Mouse (Mus musculus): Measurements from ENCODE around the gene Selenoi. TPM values are rescaled to one million over a fixed set of nuclear protein-coding genes. Genes with fewer than 3 reads are reported as not detected.

Selenoi gene
- total RNA-seq, 2 experiments from 2014 or later = 47.7 to 49.2 TPM

DNA sequence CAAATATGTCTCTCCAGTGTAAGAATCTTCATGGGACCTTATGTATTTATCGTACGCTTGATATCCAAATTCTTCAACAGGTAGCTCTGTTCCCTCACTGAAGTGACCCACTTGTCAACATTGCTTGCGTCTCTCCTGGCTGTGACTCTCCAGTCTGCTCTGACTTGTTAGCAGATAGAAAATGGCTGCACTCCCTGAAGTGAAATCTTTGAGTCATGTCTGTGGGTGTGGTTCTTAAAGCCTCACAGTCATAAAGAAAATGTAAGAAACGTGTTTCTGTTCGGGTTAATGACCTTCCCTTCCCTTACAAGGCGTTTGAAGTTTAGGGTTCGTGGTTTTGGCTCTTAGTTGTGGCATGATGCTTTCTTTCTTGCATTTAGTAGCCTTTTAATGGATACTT lies 8.2 kb downstream of the Selenoi start:
- no peak for DNase-seq (ENCODE audit: extremely low spot score in 1 of 2, low spot score in 2 of 2)
- Histone ChIP-seq H3K4me3 (no peak overlapping the region), H3K27ac (no peak overlapping the region)
- intact Hi-C loops (cut with DNase I) = no loop called here
- no peak for TF ChIP-seq CTCF (IDR thresholded peaks at IDR 0.05)

DNA sequence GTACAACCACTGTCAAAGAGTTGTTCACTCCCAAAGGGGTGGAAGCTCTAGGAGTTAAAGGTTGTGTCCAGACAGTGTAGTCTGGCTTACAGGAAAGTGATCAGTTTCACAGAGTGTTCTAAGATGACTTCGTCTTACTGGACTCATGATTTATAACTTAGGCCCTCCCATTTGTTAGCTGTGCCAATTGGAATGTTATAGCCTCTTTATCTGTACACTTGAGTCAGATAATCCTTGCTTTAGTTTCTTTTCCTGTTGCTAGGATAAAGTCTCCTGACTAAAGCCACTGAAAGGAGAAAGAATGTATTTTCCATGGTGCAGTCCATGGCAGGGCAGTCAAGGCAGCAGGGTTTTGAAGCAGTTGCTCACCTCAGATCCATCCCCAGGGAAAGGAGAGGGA lies 10.0 kb downstream of the Selenoi start:
- H3K4me3 ChIP-seq = no peak overlapping the region
- intact Hi-C loops (cut with DNase I) = no loop called here
- no peak for TF ChIP-seq CTCF (IDR thresholded peaks at IDR 0.05)
- H3K27ac ChIP-seq = no peak overlapping the region
- DNase-seq (ENCODE audit: extremely low spot score in 1 of 2, low spot score in 2 of 2) = no peak

DNA sequence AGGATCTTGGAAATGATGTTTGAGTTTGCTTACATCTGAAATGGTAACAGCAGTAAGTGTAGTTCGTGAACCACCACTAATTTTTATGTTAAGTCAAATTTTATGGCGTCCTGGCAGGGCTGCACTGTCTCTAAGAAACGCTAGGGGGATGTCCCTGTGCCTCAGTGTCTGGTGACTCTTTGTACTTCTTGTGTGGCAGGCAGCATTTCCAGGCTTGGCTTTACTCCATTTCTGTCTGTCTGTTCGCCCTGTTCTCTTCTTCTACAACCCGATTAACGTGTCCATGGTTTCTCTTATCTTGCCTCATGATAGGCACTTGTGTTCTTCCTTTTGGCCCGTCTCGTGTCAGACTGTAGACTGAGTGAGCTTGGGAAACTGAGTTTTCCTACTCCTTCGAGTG lies 11.4 kb downstream of the Selenoi start:
- Histone ChIP-seq H3K4me3 (no peak overlapping the region), H3K27ac (no peak overlapping the region)
- intact Hi-C loops (cut with DNase I) = no loop called here
- TF ChIP-seq CTCF (IDR thresholded peaks at IDR 0.05) = peak; percentile 54
- no peak for DNase-seq (ENCODE audit: extremely low spot score in 1 of 2, low spot score in 2 of 2)

DNA sequence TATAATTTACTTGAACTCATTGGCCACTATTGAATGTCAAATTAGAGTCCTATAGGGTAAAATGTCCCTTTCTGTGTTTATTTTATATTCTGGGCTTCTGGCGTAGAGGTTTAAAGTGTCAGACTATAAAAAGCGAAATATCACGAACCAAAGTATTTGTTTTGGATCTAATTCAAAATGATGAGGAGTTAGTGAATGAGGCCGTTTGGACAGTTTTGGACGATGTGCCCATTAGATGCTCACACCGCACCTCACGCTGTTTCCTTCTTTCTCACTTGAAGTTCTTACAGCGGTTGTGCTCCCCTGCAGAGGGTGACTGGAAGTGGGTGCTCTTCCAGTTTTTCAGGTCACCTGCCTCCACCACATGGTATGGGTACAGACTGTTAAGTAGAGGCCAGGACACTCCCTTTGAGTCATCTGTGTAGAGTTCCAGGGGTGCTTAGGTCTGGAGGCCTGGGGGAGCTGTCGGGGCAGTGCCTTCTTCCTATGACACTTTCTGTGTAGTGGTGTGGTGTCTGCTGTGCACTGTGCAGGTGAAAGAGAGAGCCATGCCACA lies 13.6 kb downstream of the Selenoi start:
- TF ChIP-seq CTCF (IDR thresholded peaks at IDR 0.05) = no peak
- H3K4me3 ChIP-seq = no peak overlapping the region
- no peak overlapping the region for H3K27ac ChIP-seq
- intact Hi-C loops (cut with DNase I) = no loop called here
- no peak for DNase-seq (ENCODE audit: extremely low spot score in 1 of 2, low spot score in 2 of 2)

DNA sequence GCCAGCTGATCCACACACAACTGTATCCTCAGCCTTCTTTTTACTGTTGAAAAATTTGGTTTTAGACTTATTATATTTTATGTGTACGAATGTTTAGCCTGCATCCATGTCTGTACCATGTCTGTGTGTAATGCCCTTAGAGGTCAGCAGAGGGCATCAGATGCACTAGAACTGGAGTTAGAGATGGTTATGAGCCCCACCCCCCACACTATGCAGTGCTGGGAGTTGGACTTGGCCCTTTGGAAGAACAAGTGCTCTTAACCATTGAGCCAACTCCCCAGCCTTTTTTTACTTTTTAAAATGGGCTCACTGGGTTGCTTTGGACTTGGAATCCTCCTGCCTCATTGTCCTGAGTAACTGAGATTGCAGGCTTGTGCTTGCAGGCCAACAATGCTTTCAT lies 15.3 kb downstream of the Selenoi start:
- H3K27ac ChIP-seq = no peak overlapping the region
- DNase-seq (ENCODE audit: extremely low spot score in 1 of 2, low spot score in 2 of 2) = no peak
- intact Hi-C loops (cut with DNase I) = no loop called here
- TF ChIP-seq CTCF (IDR thresholded peaks at IDR 0.05) = peak; percentile 19; the same call in 1 of the 2 replicates
- no peak overlapping the region for H3K4me3 ChIP-seq

DNA sequence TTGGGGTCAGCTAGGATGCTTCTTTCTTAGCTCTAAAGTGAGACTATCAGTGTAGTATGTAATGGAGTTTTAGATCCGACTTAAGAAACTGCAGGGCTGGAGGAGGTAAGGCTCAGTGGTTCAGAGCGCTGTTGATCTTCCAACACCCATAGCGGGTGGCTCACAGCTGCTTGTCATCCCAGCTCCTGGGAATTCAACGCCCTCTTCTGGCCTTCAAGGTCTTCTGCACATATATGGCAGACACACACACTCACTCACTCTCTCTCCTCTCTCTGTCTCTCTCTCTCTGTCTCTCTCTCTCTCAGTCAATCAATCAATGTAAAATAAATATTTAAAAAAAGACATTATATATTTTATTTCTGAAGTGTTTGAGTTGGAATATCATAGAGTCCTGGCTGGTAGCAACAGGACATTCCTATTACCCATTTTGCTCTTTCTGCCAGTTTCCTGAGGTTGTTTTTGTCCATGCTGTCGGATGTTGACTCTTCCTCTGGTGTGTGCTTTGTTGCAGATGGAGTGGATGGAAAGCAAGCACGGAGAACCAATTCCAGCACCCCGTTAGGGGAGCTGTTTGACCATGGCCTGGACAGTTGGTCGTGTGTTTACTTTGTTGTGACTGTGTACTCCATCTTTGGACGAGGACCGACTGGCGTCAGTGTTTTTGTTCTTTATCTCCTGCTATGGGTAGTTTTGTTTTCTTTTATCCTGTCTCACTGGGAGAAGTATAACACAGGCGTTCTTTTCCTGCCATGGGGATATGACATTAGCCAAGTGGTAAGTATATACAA lies 23.4 kb downstream of the Selenoi start:
- no peak overlapping the region for H3K27ac ChIP-seq
- no peak for DNase-seq (ENCODE audit: extremely low spot score in 1 of 2, low spot score in 2 of 2)
- intact Hi-C loops (cut with DNase I) = no loop called here
- no peak overlapping the region for H3K4me3 ChIP-seq
- TF ChIP-seq CTCF (IDR thresholded peaks at IDR 0.05) = no peak

DNA sequence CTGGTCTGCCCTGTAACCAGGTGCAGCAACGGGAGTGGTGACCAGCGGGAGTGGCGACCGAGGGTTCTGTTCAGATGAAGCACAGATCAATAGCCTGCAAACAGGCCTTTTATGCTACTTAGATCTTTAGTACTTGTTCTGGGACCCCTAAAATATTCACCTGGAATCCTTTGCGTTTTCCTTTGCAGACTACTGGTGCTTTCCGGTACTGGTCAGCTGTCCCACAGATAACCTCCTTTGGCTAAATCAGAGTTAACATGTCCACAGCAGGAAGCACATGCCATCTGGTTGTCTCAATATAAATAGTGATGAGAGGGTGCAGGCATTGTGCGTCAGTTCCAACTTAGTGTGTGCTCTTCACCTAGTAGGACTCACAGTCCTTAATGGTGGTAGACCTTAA lies 26.4 kb downstream of the Selenoi start:
- DNase-seq (ENCODE audit: extremely low spot score in 1 of 2, low spot score in 2 of 2) = no peak
- intact Hi-C loops (cut with DNase I) = no loop called here
- H3K27ac ChIP-seq = no peak overlapping the region
- no peak for TF ChIP-seq CTCF (IDR thresholded peaks at IDR 0.05)
- no peak overlapping the region for H3K4me3 ChIP-seq

DNA sequence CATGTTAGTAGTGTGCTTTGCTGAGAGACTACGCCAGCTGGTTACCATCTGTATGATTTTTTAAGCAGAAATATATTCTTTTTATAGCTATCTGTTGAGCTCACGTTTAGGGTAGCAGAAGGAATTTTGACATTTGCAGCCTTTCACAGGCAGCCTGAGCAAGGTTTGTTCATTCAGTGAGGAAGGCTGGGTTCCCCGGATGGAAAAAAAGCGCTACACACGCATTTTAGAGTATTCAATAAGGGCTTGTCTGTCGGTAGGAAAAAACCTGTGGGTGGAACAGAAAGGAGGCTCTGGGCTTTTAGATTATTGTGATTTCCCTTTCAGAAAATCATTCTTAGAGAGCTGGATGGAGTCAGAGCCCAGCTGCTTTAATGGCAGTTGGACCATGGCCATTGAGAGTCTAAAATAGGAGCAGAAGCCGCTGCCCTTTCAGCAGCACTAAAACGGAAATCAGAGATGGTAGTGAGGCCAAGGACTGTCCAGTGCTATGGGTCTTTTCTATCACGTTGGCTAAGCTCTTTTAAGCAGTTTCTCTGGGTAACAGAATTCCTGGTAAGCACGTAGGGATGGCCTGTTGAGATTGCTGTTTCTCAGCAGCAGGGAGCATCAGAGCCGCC lies 38.3 kb downstream of the Selenoi start:
- Histone ChIP-seq H3K27ac (peak overlapping the region; percentile 47; the same call in 1 of the 2 replicates), H3K4me3 (no peak overlapping the region)
- TF ChIP-seq CTCF (IDR thresholded peaks at IDR 0.05) = no peak
- peak; percentile 51 to 56 for DNase-seq (ENCODE audit: extremely low spot score in 1 of 2, low spot score in 2 of 2)
- intact Hi-C loops (cut with DNase I) = loop anchor here (2.0 kb wide), 1 partner anchor 34 kb away; no protein-coding TSS in a partner anchor

DNA sequence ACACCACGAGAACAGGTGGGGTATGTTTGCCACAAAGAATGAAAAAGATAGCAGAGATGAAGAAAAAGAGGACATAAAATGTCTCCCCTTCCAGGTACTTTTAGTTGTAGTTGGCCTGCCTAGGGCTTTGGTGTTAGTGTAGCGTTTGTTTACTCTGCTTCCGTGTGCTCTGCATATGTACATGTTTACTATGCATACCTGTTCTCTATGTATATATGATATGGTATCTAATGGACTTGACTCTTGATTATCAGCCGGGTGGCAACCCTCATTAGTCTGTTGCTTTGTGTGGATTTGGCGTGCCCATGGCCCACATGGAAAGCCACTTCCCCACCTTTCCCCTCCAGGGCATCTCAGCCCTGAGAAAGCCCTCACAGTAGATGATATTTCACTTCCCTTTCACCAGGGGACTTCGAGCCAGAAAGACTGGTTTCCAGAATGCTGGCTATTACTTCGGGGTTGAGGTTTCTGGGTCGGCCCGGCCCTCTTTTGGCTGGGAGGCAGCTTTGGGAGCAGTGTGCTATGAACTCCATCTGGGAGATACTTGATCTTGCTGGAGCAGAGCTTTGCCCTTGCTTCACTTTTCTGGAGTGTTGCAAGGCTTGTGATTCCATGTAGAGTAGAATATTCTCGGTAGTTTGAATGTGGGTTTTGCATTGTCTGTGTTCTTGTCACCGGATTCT lies 39.4 kb downstream of the Selenoi start:
- intact Hi-C loops (cut with DNase I) = loop anchor here (2.0 kb wide), 1 partner anchor 35 kb away; no protein-coding TSS in a partner anchor

DNA sequence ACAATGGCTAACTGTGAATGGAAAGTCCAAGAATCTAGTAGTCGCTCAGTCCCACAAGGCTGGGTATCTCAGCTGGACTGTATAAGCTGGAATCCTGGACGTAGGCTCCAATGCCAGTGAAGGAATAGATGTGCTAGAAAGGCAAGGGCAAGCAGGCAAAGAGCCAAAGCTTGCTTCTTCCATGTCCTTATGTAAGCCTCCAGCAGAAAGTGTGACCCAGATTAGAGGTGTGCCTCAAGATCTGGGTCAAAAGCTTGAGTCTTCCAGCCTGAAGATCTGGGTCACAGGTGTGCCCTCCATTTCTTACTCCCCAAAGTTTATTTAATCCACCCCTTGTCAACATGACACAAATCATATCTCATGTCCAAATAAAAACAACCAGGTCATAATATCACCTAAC lies 44.0 kb downstream of the Selenoi start:
- Histone ChIP-seq H3K27ac (no peak overlapping the region), H3K4me3 (no peak overlapping the region)
- no peak for TF ChIP-seq CTCF (IDR thresholded peaks at IDR 0.05)
- no peak for DNase-seq (ENCODE audit: extremely low spot score in 1 of 2, low spot score in 2 of 2)
- intact Hi-C loops (cut with DNase I) = no loop called here

More for the DNA sequence above, 39.4 kb downstream of the Selenoi start:
- TF ChIP-seq CTCF (IDR thresholded peaks at IDR 0.05) = no peak
- no peak overlapping the region for H3K27ac ChIP-seq
- DNase-seq (ENCODE audit: extremely low spot score in 1 of 2, low spot score in 2 of 2) = no peak
- H3K4me3 ChIP-seq = no peak overlapping the region

DNA sequence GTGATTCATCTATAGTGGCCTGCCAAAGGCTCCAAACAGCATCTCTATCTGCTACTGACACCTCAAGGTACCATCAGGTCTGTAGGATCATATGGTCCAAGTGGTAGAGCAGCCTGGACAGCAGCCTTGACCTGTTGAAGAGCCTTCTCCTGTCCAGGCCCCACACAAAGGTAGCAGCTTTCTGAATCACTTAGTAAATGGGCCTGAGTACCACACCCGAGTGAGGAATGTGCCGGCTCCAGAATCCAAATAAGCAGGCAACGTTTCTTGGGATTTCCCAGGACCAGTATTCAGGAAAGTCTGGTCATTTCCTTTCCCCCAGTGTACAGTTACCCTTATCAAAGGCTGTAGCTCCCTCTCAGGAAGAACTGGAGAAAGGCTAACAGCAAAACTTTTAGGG lies 46.6 kb downstream of the Selenoi start:
- no peak overlapping the region for H3K27ac ChIP-seq
- TF ChIP-seq CTCF (IDR thresholded peaks at IDR 0.05) = no peak
- no peak for DNase-seq (ENCODE audit: extremely low spot score in 1 of 2, low spot score in 2 of 2)
- intact Hi-C loops (cut with DNase I) = no loop called here
- no peak overlapping the region for H3K4me3 ChIP-seq

DNA sequence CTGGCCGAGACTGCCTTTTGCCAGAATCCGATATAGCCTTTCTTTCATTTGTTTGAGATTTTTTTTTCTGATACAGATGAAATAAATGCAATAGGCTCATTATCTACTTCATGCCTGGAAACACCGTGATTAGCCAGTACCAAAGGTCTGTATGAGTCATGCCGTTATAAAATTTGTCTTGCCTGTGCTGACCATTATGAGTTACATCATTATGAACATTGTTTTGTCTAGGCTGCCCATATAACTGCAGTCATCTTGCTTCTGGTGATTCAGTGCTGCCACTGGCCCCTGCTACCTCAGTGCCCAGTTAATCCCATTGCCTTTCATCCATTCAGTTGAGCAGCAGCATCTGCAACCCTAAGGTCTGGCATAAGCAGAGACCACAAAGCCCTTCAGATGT lies 47.1 kb downstream of the Selenoi start:
- Histone ChIP-seq H3K27ac (no peak overlapping the region), H3K4me3 (no peak overlapping the region)
- intact Hi-C loops (cut with DNase I) = no loop called here
- no peak for TF ChIP-seq CTCF (IDR thresholded peaks at IDR 0.05)
- no peak for DNase-seq (ENCODE audit: extremely low spot score in 1 of 2, low spot score in 2 of 2)

Data from left cerebral cortex, adult 2 months (tissue).